Mouse (Mus musculus) forebrain, embryonic 15.5 days (tissue): Measurements from ENCODE around the gene Hnrnpr. TPM values are rescaled to one million over a fixed set of nuclear protein-coding genes. Genes with fewer than 3 reads are reported as not detected.
A peak's percentile ranks its signal among the peaks of the same experiment; 100 is the strongest.

ENCODE experiments used
- ATAC-seq: fragments of 200-750 bp; cut with Nextera tagmentation; replicated peaks from 2 replicates; pipeline ENCODE4 v1.8.0; 2017; ENCODE audit warnings: mild to moderate bottlenecking, moderate TSS enrichment, moderate library complexity
- H3K27ac ChIP-seq: fragments of 300-500 bp; sonication (generic); replicated peaks from 2 replicates; pipeline ENCODE4 v1.5.1; 2015; ENCODE audit warnings: mild to moderate bottlenecking, inconsistent platforms
- H3K27me3 ChIP-seq: fragments of 300-500 bp; sonication (generic); 2 replicates; pipeline ENCODE4 v1.6.1; 2015; ENCODE audit warnings: inconsistent platforms
- H3K36me3 ChIP-seq: fragments of 300-500 bp; sonication (generic); 2 replicates; pipeline ENCODE4 v1.6.1; 2015; ENCODE audit warnings: mild to moderate bottlenecking, inconsistent platforms
- H3K4me1 ChIP-seq: fragments of 300-500 bp; sonication (generic); 2 replicates; pipeline ENCODE4 v1.6.1; 2015; ENCODE audit warnings: inconsistent platforms
- H3K4me2 ChIP-seq: fragments of 300-500 bp; sonication (generic); replicated peaks from 2 replicates; pipeline ENCODE4 v1.6.1; 2015; ENCODE audit warnings: mild to moderate bottlenecking, inconsistent platforms
- H3K4me3 ChIP-seq: fragments of 300-500 bp; sonication (generic); 2 replicates; pipeline ENCODE4 v1.5.1; 2015; ENCODE audit warnings: mild to moderate bottlenecking, inconsistent platforms
- H3K9ac ChIP-seq: fragments of 300-500 bp; sonication (generic); replicated peaks from 2 replicates; pipeline ENCODE4 v1.6.1; 2015; ENCODE audit warnings: mild to moderate bottlenecking, inconsistent platforms
- H3K9me3 ChIP-seq: fragments of 300-500 bp; sonication (generic); 2 replicates; pipeline ENCODE4 v1.6.1; 2016; ENCODE audit warnings: inconsistent platforms
- WGBS: fragments of 180-500 bp; shearing (Covaris S2); methylation state at CpG from one replicate; pipeline ENCODE4 v1.1.7; 2015; ENCODE audit warnings: mixed read lengths; 5-methylcytosine and 5-hydroxymethylcytosine counted together
- polyA plus RNA-seq: library from polyadenylated mRNA; unstranded; fragments of >200 nt; fragmentation: Nextera tagmentation; extraction: Ambion mirVana; gene quantifications from 2 replicates; pipeline ENCODE4 v1.2.1, GENCODE M21; 2015

Hnrnpr gene
- polyA plus RNA-seq, result 247 and 258 TPM in 2 replicates

DNA sequence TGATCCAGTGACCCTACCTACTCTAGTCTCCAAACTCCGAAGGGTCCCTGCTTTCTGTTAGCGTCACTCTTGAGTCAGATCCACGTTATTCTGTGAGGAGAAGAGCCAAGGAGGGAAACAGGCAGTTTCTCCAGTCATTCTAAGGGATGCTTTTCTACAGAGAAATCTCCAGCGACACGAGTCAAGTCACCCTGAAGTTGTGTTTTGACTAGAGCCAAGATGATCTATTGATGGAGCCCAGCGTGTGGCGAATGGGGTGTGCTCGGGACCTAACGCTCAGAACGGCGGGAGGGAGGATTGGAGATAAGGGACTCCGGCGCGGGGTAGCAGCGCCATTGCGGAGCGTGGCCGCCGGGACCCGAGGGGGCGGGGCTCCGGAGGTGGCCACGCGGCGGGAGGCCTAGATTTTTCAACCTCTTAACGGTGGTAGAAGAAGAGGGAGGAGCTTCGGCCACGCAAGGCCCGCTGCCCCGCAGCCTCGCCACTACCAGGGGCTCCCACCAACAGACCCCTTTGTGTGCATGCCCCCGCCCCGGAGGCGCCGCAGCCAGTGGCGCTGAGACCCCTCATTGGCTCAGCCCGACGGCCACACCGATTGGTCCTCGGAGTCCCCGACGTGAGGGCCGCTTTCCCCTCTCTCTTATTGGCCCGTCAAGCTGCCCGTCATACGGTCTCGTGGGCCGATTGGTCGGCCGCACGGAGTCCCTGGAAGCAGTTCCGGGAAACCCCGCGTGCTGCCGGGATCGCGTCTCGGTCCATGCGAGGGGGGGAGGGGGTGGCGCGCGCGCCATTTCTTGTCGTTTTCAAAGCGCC, at the start of gene Hnrnpr:
TSS of gene Hnrnpr (plus strand) at position 714 of the 813 bp plus-strand sequence.
- WGBS, result under 1% methylated on average over 65 of the region's 65 CpGs
- Histone ChIP-seq H3K4me1 (peaks cover 42% of the 10 kb centered on the region), H3K9ac (peak within 1 kb of the TSS; percentile 94), H3K27ac (peak within 1 kb of the TSS; percentile 96), H3K9me3 (no peaks in the 10 kb centered on the region), H3K4me2 (peak within 1 kb of the TSS; percentile 79), H3K4me3 (peak within 1 kb of the TSS; percentile 86), H3K27me3 (no peaks in the 10 kb centered on the region), H3K36me3 (no peaks in the 10 kb centered on the region)
- ATAC-seq, result peak; percentile 100

DNA sequence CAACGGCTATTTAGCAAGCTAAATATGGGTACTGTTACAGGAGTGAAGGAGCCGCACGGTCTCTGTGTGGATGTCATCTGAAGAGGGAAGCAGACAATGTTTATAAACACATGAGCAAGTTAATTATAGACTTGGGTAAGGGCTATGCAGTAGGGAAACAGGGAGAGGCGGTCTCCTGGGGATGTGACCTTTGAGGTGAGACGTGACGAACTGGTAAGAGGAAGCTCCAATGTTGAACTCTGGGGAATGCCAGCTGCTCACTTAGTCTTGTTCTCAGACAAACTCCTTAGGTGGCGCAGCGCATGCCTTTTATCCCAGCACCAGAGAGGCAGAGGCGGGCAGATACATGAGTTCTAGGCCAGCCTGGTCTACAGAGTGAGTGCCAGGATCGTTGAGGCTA, 48.8 kb upstream of the Hnrnpr start:
- no peaks in the 10 kb centered on the region for H3K9me3 ChIP-seq
- ATAC-seq, result no peak
- peaks cover 4% of the 10 kb centered on the region for H3K4me1 ChIP-seq
- no peak overlapping the region for H3K9ac ChIP-seq
- no peaks in the 10 kb centered on the region for H3K27me3 ChIP-seq
- H3K36me3 ChIP-seq, result no peaks in the 10 kb centered on the region
- H3K4me3 ChIP-seq, result no peak overlapping the region
- H3K4me2 ChIP-seq, result no peak overlapping the region
- WGBS, result 74% methylated on average over 10 of the region's 10 CpGs
- no peak overlapping the region for H3K27ac ChIP-seq

DNA sequence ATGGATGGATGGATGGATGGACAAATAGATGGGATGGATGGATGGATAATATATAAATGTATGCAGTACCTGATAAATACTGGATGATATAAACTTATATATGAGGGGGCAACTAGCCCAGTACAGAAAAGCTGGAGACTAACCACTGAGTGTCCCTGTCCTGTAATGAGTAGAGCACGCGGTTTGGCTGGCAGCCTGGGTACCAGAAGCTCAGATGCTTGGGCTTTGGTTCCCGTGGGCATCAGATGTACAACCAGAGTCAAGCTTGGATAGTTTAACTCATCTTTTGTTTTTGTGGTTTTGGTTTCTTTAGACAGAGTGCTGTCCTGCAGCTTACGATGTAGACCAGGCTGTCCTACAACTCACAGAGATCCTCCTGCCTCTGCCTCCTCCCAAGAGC, 47.2 kb upstream of the Hnrnpr start:
- no peak overlapping the region for H3K9ac ChIP-seq
- no peaks in the 10 kb centered on the region for H3K36me3 ChIP-seq
- H3K27ac ChIP-seq, result no peak overlapping the region
- WGBS, result 93% methylated on average over 4 of the region's 4 CpGs
- peaks cover 4% of the 10 kb centered on the region for H3K4me1 ChIP-seq
- H3K4me2 ChIP-seq, result no peak overlapping the region
- no peak overlapping the region for H3K4me3 ChIP-seq
- no peaks in the 10 kb centered on the region for H3K27me3 ChIP-seq
- no peaks in the 10 kb centered on the region for H3K9me3 ChIP-seq
- no peak for ATAC-seq

DNA sequence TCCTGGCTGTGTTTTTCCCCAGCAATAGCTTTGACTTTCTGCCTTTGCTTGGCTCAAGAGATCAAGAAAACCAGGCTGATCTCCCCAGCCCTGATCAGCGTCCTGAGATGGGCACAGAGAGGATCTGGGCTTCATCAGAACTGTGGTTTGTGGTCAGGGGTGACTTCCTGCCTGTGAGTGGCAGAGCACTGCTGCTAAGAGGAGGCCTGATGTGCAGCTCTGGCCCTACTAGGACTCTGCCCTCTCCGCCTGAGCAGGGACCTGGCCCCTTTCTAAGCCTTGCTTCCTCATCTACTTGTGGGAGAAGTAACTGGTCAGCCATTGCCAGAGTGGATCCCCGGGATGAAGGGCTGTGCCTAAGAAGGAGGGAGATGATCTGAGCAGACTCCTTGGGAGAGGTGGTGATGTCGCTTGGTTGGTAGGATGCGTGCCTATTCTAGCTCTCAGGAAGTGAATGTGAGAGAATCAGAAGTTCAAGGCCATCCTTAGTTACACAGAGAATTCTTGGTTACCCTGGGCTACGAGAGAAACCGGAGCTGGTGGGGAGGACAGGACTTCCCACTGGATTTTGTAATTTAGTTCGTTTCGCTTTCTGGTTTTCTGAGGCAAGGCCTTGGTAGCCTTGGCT, 43.9 kb upstream of the Hnrnpr start:
- no peaks in the 10 kb centered on the region for H3K27me3 ChIP-seq
- H3K9ac ChIP-seq, result no peak overlapping the region
- WGBS, result 85% methylated on average over 9 of the region's 9 CpGs
- no peaks in the 10 kb centered on the region for H3K9me3 ChIP-seq
- no peaks in the 10 kb centered on the region for H3K4me1 ChIP-seq
- H3K36me3 ChIP-seq, result no peaks in the 10 kb centered on the region
- H3K4me2 ChIP-seq, result no peak overlapping the region
- H3K27ac ChIP-seq, result no peak overlapping the region
- H3K4me3 ChIP-seq, result no peak overlapping the region
- ATAC-seq, result no peak

DNA sequence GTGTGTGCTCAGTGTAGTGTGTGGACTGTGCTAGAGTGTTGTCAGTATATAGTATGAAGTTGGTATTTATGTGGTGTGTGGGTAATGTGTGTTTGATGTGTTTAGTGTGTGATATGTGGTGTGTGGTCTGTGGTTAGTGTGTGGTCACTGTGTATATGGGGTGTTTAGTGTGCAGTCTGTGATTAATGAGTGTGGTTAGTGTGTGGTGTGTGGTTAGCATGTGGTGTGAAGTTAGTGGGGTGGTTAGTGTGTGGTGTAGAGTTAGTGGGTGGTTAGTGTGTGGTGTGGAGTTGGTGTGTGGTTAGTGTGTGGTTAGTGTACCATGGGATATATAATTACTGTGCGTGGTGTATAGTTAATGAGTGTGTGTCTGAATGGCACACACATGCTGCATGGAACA, 41.8 kb upstream of the Hnrnpr start:
- no peak overlapping the region for H3K4me3 ChIP-seq
- ATAC-seq, result no peak
- no peaks in the 10 kb centered on the region for H3K4me1 ChIP-seq
- H3K27ac ChIP-seq, result no peak overlapping the region
- H3K36me3 ChIP-seq, result no peaks in the 10 kb centered on the region
- H3K9me3 ChIP-seq, result no peaks in the 10 kb centered on the region
- H3K27me3 ChIP-seq, result no peaks in the 10 kb centered on the region
- no peak overlapping the region for H3K9ac ChIP-seq
- WGBS, result 92% methylated on average over 1 of the region's 1 CpGs
- H3K4me2 ChIP-seq, result no peak overlapping the region

DNA sequence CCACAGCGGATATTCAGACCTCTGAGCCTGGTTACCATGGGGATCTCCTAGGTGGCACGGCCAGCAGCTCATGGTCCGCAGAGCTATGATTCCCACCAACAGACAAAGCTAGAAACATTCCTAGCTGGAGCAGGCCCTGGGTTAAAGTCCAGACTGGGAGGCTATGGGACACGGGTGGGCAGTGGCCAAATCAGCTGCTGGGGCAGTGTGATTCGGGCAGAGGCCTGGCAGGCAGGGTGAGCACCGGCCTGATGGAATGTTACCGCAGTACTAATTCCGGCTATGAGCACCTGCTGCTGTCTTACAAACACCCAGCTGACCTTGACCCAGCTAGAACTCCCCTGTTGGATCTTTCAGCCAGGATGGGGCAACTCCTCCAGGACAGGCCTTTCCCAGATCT, 40.1 kb upstream of the Hnrnpr start:
- Histone ChIP-seq H3K4me2 (no peak overlapping the region), H3K9ac (no peak overlapping the region), H3K4me3 (no peak overlapping the region), H3K27me3 (no peaks in the 10 kb centered on the region), H3K27ac (no peak overlapping the region), H3K9me3 (no peaks in the 10 kb centered on the region), H3K36me3 (no peaks in the 10 kb centered on the region), H3K4me1 (no peaks in the 10 kb centered on the region)
- no peak for ATAC-seq
- 83% methylated on average over 8 of the region's 8 CpGs for WGBS

DNA sequence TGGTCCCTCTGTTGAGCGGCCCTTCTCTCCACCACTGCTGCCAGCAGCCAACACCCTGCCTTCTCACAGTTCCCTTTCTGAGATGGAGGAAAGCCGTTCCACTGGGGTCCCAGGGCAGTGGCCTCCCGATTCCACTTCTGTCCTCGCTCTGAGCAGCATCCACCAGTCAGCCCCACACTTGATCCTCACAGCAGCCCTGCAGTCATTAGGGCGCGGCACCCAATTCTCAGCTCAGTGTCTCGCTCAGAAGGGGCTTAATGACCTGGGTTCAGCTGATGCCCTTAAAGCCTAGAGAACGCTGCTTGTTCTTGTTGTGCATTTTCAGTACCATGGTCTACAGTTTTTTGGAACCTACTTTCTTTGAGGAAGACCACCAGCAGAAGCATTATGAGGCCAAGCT, 29.6 kb upstream of the Hnrnpr start:
- H3K27ac ChIP-seq, result no peak overlapping the region
- H3K4me1 ChIP-seq, result peaks cover 28% of the 10 kb centered on the region
- WGBS, result 84% methylated on average over 8 of the region's 8 CpGs
- no peaks in the 10 kb centered on the region for H3K27me3 ChIP-seq
- H3K9ac ChIP-seq, result no peak overlapping the region
- no peak overlapping the region for H3K4me2 ChIP-seq
- ATAC-seq, result no peak
- H3K9me3 ChIP-seq, result no peaks in the 10 kb centered on the region
- H3K36me3 ChIP-seq, result no peaks in the 10 kb centered on the region
- no peak overlapping the region for H3K4me3 ChIP-seq

DNA sequence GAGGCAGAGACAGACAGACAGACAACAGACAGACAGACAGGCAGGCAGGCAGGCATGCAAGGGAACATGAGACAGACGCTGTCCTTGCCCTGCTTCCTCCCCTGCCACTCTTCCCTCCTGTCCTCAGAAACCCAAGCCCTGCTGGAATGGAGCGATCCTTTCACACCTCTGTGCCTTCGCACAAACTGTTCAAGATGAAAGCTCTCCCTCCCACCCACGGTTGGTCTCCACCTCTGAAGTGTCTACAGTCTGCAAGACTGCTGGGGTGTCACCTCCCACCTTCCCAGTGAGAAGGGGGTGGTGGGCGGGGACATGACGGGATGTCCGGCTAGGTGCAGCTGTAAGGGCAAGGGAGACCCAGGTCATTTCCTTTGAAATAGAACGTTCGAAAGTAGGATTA, 29.1 kb upstream of the Hnrnpr start:
- H3K27ac ChIP-seq, result no peak overlapping the region
- H3K36me3 ChIP-seq, result no peaks in the 10 kb centered on the region
- H3K9ac ChIP-seq, result no peak overlapping the region
- H3K27me3 ChIP-seq, result no peaks in the 10 kb centered on the region
- H3K9me3 ChIP-seq, result no peaks in the 10 kb centered on the region
- peaks cover 32% of the 10 kb centered on the region for H3K4me1 ChIP-seq
- no peak for ATAC-seq
- no peak overlapping the region for H3K4me2 ChIP-seq
- no peak overlapping the region for H3K4me3 ChIP-seq
- WGBS, result 67% methylated on average over 9 of the region's 9 CpGs

DNA sequence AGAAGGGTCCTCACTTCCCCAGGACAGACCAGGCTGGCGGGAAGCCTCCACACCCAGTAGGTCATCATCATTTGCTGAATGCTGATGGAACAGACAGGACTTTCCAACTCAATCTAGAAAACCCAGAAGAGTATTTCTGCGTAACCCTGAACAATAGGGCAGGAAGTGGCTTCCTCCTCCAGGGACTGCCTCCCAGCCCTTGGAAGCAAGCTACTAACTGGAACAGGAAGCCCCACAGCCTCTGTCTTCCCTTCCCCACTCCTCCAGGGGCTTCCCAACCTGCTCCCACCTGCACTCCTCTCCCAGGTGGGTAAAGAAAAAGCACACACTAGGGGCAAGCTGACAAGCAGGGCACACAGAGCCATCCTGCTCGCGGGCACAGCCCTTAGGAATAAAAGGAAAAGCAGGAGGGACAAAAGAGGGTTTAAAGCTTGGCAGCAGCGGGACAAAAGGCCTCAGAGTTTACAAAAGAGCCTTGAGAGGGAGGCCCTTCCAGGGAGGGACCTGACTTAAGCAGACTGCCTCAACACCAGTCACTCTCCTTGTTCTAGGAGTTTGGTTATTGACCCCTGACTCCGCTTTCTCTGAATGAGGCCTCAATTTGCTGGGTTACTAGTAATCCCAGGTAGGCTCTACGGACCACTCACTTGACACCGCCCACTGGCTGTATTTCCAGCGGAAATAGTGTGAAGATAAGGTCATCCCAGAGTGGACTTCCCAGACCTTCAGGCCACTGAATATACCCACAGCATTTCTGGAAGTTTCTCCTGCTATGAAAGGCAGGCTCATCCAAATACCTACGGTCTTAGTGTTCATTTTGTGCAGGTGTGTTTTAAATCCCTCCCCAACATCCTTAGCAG, 27.9 kb upstream of the Hnrnpr start:
- 10% methylated on average over 10 of the region's 10 CpGs for WGBS
- H3K9me3 ChIP-seq, result no peaks in the 10 kb centered on the region
- H3K36me3 ChIP-seq, result peaks cover 5% of the 10 kb centered on the region
- peak overlapping the region; percentile 98 for H3K27ac ChIP-seq
- peaks cover 43% of the 10 kb centered on the region for H3K4me1 ChIP-seq
- no peak for ATAC-seq
- no peak overlapping the region for H3K4me3 ChIP-seq
- 0 out of 2 replicates have a peak overlapping the region, but pooled peaks have one; percentile 11 for H3K4me2 ChIP-seq
- no peaks in the 10 kb centered on the region for H3K27me3 ChIP-seq
- H3K9ac ChIP-seq, result no peak overlapping the region; the same call in 1 of the 2 replicates

DNA sequence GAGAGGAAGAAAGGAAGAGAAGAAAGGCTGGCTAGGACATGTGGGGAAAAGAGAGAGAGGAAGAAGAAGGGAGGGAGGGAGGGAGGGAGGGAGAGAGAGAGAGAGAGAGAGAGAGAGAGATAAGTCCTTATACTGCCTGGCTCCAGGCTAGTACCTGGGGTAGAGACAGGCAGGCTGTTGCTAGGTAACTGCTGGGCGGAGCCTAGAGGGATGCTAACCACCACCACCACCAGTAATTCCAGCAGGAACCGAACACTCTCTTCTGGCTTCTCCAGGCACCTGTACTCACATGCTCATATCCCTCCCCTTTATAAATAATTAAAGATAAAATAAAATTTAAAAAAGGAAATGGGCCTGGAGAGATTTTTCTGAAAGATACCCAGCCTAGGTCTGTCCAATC, 27.0 kb upstream of the Hnrnpr start:
- Histone ChIP-seq H3K36me3 (peaks cover 15% of the 10 kb centered on the region), H3K4me3 (peak overlapping the region; percentile 58; the same call in 1 of the 2 replicates), H3K9ac (peak overlapping the region; percentile 65; the same call in 1 of the 2 replicates), H3K27me3 (no peaks in the 10 kb centered on the region), H3K4me1 (peaks cover 43% of the 10 kb centered on the region), H3K27ac (peak overlapping the region; percentile 98), H3K9me3 (no peaks in the 10 kb centered on the region), H3K4me2 (peak overlapping the region; percentile 88)
- 10% methylated on average over 2 of the region's 2 CpGs for WGBS
- ATAC-seq, result 0 out of 2 replicates have a peak, but pooled peaks have one; percentile 23

DNA sequence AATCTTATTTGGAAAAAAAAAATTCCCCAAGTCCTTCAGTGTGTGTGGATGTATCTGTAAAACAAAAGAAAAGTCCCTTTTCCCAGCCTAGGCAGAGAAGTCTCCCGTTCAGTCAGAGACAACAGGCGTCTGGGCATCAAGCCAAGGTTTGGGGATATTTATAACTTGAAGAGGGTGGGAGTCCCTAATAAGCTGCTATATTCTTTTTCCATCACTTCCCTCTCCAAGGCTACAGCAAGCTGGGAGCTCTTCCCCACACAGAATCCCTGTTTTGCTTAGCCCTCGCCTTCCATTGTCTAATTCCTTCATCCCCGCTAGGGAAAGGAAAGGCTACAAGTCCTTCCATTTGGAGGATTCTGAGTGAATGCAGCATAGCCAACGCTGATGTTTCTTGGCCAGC, 26.3 kb upstream of the Hnrnpr start, which contains the start of gene Zfp46:
TSS of gene Zfp46 (plus strand) at position 229 of the 400 bp plus-strand sequence.
- Histone ChIP-seq H3K4me2 (peak within 1 kb of the TSS; percentile 88), H3K9me3 (no peaks in the 10 kb centered on the region), H3K27me3 (no peaks in the 10 kb centered on the region), H3K9ac (peak within 1 kb of the TSS; percentile 65), H3K27ac (peak within 1 kb of the TSS; percentile 98), H3K4me1 (peaks cover 43% of the 10 kb centered on the region), H3K4me3 (peak within 1 kb of the TSS; percentile 58), H3K36me3 (peaks cover 19% of the 10 kb centered on the region)
- WGBS, result 2% methylated on average over 5 of the region's 5 CpGs
- no peak for ATAC-seq
